Mouse (Mus musculus) hematopoietic stem cell, adult 5-6 weeks (primary cell): ENCODE results near the gene Ccdc173. TPM values are rescaled to one million over a fixed set of nuclear protein-coding genes. Genes with fewer than 3 reads are reported as not detected.

Experiments
- ATAC-seq, 2 experiments: fragments of 125-278 bp in 1 of 2; replicated peaks in 1 of 2; 2 replicates each; pipeline ENCODE4 v1.8.0; 2016 to 2017; ENCODE audit warnings: inconsistent platforms in 2 of 2, mild to moderate bottlenecking in 2 of 2, moderate number of reproducible peaks in 2 of 2, low read depth in 1 of 2, moderate TSS enrichment in 1 of 2; ENCODE audit not compliant: low FRiP score in 2 of 2, poor library complexity in 2 of 2, severe bottlenecking in 2 of 2, insufficient read depth in 1 of 2, low TSS enrichment in 1 of 2
- total RNA-seq: library from RNA; stranded (forward); fragments of 172-1452, 232-1000 nt; gene quantifications from 2 replicates; pipeline ENCODE4 v1.2.3, GENCODE M21; 2017

Gene Ccdc173
- total RNA-seq, 1 experiment from 2014 or later = 8.9 TPM

DNA sequence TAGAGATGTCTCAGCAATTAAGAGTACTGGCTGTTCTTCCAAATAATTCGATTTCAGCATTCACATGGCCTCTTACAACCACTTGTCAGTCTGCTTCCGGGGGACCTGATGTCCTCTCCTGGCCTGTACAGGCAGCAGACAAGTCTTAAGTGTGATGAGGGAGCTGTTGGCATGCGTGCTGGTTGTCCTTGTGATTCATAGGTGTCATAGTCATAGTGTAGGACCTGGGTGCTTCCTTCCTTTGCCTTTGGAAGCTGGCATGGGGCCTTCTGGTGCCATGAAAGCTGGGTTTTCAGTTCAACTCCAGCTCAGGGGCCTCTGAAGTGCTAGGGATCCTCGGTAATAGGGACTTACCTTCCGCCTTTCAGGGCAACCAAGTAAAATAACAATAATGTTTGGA, 75.2 kb downstream of the Ccdc173 start:
- no peak for ATAC-seq

DNA sequence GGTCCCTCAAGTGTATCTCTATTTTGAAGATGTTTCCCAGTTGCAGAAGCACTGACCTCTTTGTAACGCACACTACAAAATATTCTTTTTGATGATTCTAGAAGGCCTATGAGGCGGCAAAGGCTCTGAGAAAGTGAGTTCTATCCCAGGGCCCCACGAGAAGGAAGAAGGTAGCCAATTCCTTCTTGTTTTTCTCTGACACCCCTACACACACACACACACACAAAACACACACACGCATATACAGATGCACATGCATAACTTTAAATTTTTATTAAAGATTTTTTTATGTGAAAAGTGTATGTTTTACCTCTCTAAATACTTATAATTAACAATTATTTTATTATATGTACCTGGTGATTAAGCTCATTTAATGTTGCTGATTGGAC, 75.8 kb downstream of the Ccdc173 start:
- no peak for ATAC-seq

GRCm38 (mm10) chr2:69712981-69713625, 76.3 kb downstream of the Ccdc173 start, which contains the start of gene Fastkd1:
Gene Fastkd1 (minus strand): TSS chr2:69713516.
- ATAC-seq = peak; percentile 99 to 100

DNA sequence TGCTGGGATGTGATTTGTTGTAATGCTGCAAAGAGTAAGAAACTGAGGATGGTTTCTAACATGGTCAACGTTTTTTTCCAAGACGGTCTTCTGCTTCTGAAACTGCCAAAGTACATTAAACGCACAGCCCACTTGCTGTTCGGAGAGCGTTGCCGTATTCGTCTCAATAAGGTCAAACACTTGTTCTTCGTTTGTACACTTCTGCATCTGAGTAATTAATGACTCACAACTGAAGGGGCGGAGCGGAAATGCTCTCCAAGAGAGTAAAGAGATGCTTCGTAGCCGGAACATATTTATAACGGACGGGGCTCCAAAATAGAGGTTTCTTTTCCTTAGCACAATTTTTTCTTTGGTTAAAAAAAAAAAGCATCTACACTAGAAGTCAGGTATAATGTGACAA, 77.2 kb downstream of the Ccdc173 start:
- ATAC-seq = no peak

Other genes with a start within 250 kb of the Ccdc173 start
- gene Lrp2, start 203.5 kb downstream of the Ccdc173 start, total RNA-seq = not detected in 2 replicates
- 6.3 TPM in 2 replicates for gene Bbs5, start 142.4 kb downstream of the Ccdc173 start, total RNA-seq
- not detected in 2 replicates for gene Klhl41, start 119.5 kb downstream of the Ccdc173 start, total RNA-seq
- gene Fastkd1, start 76.1 kb downstream of the Ccdc173 start, total RNA-seq = 16.5 and 18.6 TPM in 2 replicates
- 86.2 and 112 TPM in 2 replicates for gene Ppig, start 67.0 kb downstream of the Ccdc173 start, total RNA-seq
- 30.1 and 35.8 TPM in 2 replicates for gene Phospho2, start within 50 bp of the Ccdc173 start, total RNA-seq
- gene Klhl23, start 32.4 kb upstream of the Ccdc173 start, total RNA-seq = 23.3 and 36.3 TPM in 2 replicates
- gene Ssb, start 72.0 kb upstream of the Ccdc173 start, total RNA-seq = 543 and 668 TPM in 2 replicates
- gene Mettl5, start 96.0 kb upstream of the Ccdc173 start, total RNA-seq = 36.4 and 42.1 TPM in 2 replicates
- gene Ubr3, start 107.7 kb upstream of the Ccdc173 start, total RNA-seq = 55.3 and 62.1 TPM in 2 replicates
- 0.25 and 1.5 TPM in 2 replicates for gene Myo3b, start 249.6 kb upstream of the Ccdc173 start, total RNA-seq